Mouse (Mus musculus): ENCODE measurements at regions not wholly inside any gene's neighbourhood (a gene's known extent, or its start where the extent isn't known, plus 50 kb on each side); places are given as distances from the start of the nearest gene placed in this dataset.

DNA sequence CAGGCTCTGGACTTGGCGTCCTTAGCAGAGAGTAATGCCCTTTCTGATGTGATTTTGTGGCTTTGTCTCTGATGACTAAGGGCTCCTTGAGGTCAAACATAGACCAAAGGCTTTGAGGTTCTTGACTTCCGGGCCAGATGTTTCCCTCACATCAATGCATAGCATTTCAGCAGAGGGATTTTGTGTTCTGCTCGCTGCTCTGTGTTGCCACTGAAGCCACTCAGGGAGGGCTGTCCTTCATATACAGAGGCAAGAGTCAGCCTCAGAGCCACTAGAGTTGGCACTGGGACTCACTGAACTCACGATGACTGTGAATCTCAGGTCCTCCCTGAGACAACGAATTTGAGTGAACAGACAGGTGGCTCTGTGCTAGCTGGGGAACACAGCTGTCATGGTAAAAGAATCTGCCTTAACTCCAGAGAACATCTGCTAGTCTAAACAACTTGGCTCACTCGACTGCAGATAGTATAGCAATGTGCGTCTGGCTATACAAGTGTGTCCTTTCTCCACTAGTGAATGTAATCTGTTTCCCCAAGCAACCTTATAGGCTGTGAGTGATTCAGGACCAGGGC lies 74.3 kb downstream of the Gp2 start:
- WGBS, result 82% methylated on average over 7 of the region's 7 CpGs
- Histone ChIP-seq H3K4me1 (peaks cover 4% of the 10 kb centered on the region), H3K27me3 (no peaks in the 10 kb centered on the region), H3K4me2 (replicated peaks) (no peak overlapping the region), H3K27ac (replicated peaks) (no peak overlapping the region), H3K36me3 (no peaks in the 10 kb centered on the region), H3K4me3 (no peak overlapping the region), H3K9me3 (no peaks in the 10 kb centered on the region), H3K9ac (replicated peaks) (no peak overlapping the region)
- no peak for ATAC-seq (ENCODE audit: low FRiP score, low read depth)

DNA sequence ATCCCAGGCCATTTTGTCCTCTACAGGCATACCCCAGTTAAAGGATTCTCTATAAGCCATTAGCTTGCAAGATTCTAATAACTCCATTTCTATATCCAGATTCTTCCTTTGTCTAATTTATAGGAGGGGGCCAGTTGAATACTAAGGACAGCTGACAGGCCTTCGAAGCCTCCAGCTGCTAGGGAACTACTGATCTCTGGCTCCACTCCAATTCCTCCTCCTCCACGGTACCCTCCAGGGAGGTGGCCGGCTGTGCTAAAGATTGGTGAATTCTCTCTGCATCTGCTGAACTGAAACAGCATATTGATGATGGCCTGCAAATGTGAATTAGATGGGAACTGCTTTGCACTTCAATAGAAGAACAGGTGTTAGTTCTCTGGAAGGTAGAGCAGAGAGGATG lies 79.2 kb downstream of the Gp2 start:
- Histone ChIP-seq H3K4me1 (peaks cover 12% of the 10 kb centered on the region), H3K9me3 (no peaks in the 10 kb centered on the region), H3K27me3 (no peaks in the 10 kb centered on the region), H3K36me3 (no peaks in the 10 kb centered on the region), H3K4me3 (no peak overlapping the region), H3K9ac (replicated peaks) (no peak overlapping the region), H3K27ac (replicated peaks) (peak overlapping the region; percentile 47), H3K4me2 (replicated peaks) (no peak overlapping the region)
- ATAC-seq (ENCODE audit: low FRiP score, low read depth), result peak; percentile 65; the same call in 1 of the 2 replicates
- WGBS, result 53% methylated on average over 3 of the region's 3 CpGs

DNA sequence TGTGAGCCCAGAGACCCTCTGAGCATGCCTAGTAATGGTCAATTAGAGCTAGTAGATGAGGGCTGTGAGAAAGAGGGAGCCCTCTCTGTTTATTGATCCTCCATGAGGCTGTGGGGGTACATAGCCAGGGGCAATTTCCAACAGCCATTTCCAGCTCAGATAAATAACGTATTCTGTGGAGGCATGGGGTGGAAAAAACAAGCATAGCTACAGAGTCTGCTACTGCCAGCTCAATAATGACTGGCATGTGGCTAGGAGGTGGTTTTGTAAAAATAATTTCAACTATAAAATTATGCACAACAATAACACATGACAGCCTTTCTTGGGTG lies 94.9 kb downstream of the Gp2 start:
- no peaks in the 10 kb centered on the region for H3K27me3 ChIP-seq
- no peaks in the 10 kb centered on the region for H3K36me3 ChIP-seq
- peak overlapping the region; percentile 46 for H3K27ac ChIP-seq (replicated peaks)
- H3K4me2 ChIP-seq (replicated peaks), result no peak overlapping the region
- peaks cover 17% of the 10 kb centered on the region for H3K4me1 ChIP-seq
- H3K9ac ChIP-seq (replicated peaks), result no peak overlapping the region
- H3K9me3 ChIP-seq, result no peaks in the 10 kb centered on the region
- peak; percentile 91; the same call in 1 of the 2 replicates for ATAC-seq (ENCODE audit: low FRiP score, low read depth)
- no peak overlapping the region for H3K4me3 ChIP-seq
- WGBS, result 61% methylated on average over 1 of the region's 1 CpGs

- ATAC-seq (ENCODE audit: low FRiP score, low read depth), result peak; percentile 89
- H3K9ac ChIP-seq (replicated peaks), result no peak overlapping the region
- no peaks in the 10 kb centered on the region for H3K9me3 ChIP-seq
- no peaks in the 10 kb centered on the region for H3K27me3 ChIP-seq
- H3K36me3 ChIP-seq, result no peaks in the 10 kb centered on the region
- WGBS, result 38% methylated on average over 5 of the region's 5 CpGs
- H3K4me1 ChIP-seq, result peaks cover 17% of the 10 kb centered on the region
- H3K4me3 ChIP-seq, result no peak overlapping the region
- H3K4me2 ChIP-seq (replicated peaks), result no peak overlapping the region
- peak overlapping the region; percentile 46 for H3K27ac ChIP-seq (replicated peaks)
Measured at GRCm38 (mm10) chr7:119363552-119364267, 95.4 kb downstream of the Gp2 start.

GRCm38 (mm10) chr7:119357338-119357737 lies 101.7 kb downstream of the Gp2 start:
- H3K27me3 ChIP-seq, result no peaks in the 10 kb centered on the region
- H3K9me3 ChIP-seq, result no peaks in the 10 kb centered on the region
- H3K4me1 ChIP-seq, result peaks cover 8% of the 10 kb centered on the region; the same call in 1 of the 2 replicates
- peak overlapping the region; percentile 49; the same call in 1 of the 2 replicates for H3K27ac ChIP-seq (replicated peaks)
- no peak overlapping the region for H3K9ac ChIP-seq (replicated peaks)
- H3K36me3 ChIP-seq, result no peaks in the 10 kb centered on the region
- H3K4me2 ChIP-seq (replicated peaks), result no peak overlapping the region
- no peak for ATAC-seq (ENCODE audit: low FRiP score, low read depth)
- 62% methylated on average over 3 of the region's 3 CpGs for WGBS
- no peak overlapping the region for H3K4me3 ChIP-seq

DNA sequence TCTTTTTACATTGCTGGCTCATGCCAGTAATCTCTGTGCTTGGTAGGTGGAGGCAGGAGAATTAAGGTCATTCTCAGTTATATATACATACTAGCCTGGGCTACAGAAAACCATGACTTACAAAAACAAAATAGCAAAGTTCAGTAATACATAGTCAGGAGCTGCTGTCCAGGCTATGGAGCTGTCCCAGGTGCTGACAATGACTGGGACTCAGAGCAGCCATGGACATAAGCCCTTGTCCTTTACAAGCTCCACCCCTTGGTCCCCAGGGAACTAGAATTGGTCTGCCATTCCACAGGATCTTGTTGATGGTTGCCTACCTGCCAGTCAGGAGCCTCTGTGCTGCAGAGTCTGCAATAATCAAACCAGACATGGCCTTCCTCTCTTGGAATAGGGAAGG lies 102.8 kb downstream of the Gp2 start:
- no peaks in the 10 kb centered on the region for H3K9me3 ChIP-seq
- H3K27me3 ChIP-seq, result no peaks in the 10 kb centered on the region
- no peak overlapping the region for H3K4me3 ChIP-seq
- ATAC-seq (ENCODE audit: low FRiP score, low read depth), result no peak
- no peak overlapping the region for H3K9ac ChIP-seq (replicated peaks)
- H3K27ac ChIP-seq (replicated peaks), result no peak overlapping the region
- no peak overlapping the region for H3K4me2 ChIP-seq (replicated peaks)
- peaks cover 8% of the 10 kb centered on the region; the same call in 1 of the 2 replicates for H3K4me1 ChIP-seq
- no peaks in the 10 kb centered on the region for H3K36me3 ChIP-seq

- Histone ChIP-seq H3K4me3 (no peak overlapping the region), H3K4me2 (replicated peaks) (no peak overlapping the region), H3K9me3 (no peaks in the 10 kb centered on the region), H3K4me1 (peaks cover 6% of the 10 kb centered on the region; the same call in 1 of the 2 replicates), H3K9ac (replicated peaks) (no peak overlapping the region), H3K27ac (replicated peaks) (no peak overlapping the region), H3K27me3 (no peaks in the 10 kb centered on the region), H3K36me3 (no peaks in the 10 kb centered on the region)
- ATAC-seq (ENCODE audit: low FRiP score, low read depth), result no peak
- 87% methylated on average over 12 of the region's 12 CpGs for WGBS
Measured at GRCm38 (mm10) chr7:119352571-119352970, 106.5 kb downstream of the Gp2 start.

DNA sequence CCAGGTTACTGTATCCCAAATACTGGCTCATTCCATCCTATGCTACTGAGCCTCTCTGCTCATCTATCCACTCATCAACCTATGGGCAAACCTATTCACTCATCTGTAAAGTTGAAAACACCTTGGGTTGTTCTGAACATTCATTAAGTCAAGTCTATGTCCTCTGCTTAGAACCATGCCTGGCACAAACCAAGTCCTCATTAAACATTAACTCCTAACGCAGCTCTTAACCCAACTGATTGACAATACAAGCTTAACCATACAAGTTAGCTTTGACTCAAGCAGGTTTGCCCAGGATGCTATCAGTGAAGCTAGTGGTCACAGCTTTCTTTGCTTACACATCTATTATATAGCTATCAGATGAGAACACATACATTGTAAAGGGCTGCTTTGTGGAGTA lies 108.4 kb downstream of the Gp2 start:
- whole genome bisulfite sequencing, result 91% methylated on average over 1 of the region's 1 CpGs
- no peak for ATAC-seq (ENCODE audit: low FRiP score, low read depth)
- Histone ChIP-seq H3K9ac (replicated peaks) (no peak overlapping the region), H3K9me3 (no peaks in the 10 kb centered on the region), H3K4me2 (replicated peaks) (no peak overlapping the region), H3K27me3 (no peaks in the 10 kb centered on the region), H3K4me1 (no peaks in the 10 kb centered on the region), H3K27ac (replicated peaks) (no peak overlapping the region), H3K36me3 (no peaks in the 10 kb centered on the region), H3K4me3 (no peak overlapping the region)

- no peak for ATAC-seq (ENCODE audit: low FRiP score, low read depth)
- no peak overlapping the region for H3K4me2 ChIP-seq (replicated peaks)
- no peaks in the 10 kb centered on the region for H3K4me1 ChIP-seq
- no peaks in the 10 kb centered on the region for H3K9me3 ChIP-seq
- no peak overlapping the region for H3K27ac ChIP-seq (replicated peaks)
- H3K4me3 ChIP-seq, result no peak overlapping the region
- H3K9ac ChIP-seq (replicated peaks), result no peak overlapping the region
- no peaks in the 10 kb centered on the region for H3K27me3 ChIP-seq
- H3K36me3 ChIP-seq, result no peaks in the 10 kb centered on the region
- WGBS, result 82% methylated on average over 1 of the region's 1 CpGs
Measured at GRCm38 (mm10) chr7:119343380-119343779, 115.7 kb downstream of the Gp2 start.

DNA sequence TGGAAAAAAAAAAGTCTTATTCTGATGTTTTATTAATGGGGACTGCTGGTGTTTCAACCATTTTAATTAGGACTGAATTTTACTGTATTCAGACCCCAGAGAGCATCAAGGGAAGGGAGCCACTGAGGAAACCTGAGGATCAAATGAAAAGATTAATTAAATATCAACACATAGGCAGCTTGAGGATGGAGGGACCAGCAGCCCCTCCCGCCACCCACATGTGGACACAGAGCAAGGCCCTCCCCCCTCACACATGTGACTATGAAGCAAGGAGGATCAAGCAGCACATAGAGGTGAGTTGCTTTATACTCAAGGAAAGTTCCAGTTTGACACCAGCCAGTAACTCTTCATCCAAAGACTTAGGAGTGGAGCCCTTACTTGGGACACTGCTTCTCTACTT lies 126.0 kb downstream of the Gp2 start:
- H3K4me2 ChIP-seq (replicated peaks), result no peak overlapping the region
- H3K27ac ChIP-seq (replicated peaks), result no peak overlapping the region
- no peak overlapping the region for H3K9ac ChIP-seq (replicated peaks)
- no peaks in the 10 kb centered on the region for H3K9me3 ChIP-seq
- no peak for ATAC-seq (ENCODE audit: low FRiP score, low read depth)
- H3K4me1 ChIP-seq, result peaks cover 9% of the 10 kb centered on the region; the same call in 1 of the 2 replicates
- WGBS, result 79% methylated on average over 1 of the region's 1 CpGs
- H3K36me3 ChIP-seq, result no peaks in the 10 kb centered on the region
- H3K27me3 ChIP-seq, result 0 out of 2 replicates have a peak, but pooled peaks cover 3% of the 10 kb centered on the region
- no peak overlapping the region for H3K4me3 ChIP-seq

DNA sequence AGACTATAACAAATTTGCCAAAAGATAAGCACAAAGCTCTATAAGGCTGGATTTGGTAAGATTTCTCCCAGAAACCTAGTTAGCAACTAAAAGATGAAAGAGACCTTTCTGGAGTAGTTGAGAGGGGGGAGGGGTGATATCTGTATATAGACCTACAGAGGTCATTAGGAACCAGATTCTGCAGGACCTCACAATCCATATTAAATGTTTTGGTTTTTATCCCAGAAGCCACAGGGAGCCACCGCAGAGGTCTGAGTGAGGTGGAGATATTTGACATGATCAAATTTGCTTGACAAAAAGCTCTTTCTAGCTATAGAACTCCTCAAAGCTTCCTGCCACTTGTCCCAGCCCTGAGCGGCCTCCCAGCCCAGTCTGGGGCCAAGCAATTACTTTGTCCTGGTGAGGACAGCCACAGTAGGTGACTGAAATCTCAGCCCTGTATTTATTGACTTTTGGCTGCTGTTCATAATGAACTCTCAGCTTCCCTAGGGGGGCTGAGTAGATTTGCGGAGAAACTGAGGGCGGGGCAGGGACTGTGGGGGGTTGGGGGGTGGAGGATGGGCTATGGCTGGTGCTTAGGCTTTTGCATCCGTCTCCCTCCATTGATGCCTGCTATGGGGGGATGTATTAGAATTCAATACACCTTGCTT lies 128.5 kb downstream of the Gp2 start:
- Histone ChIP-seq H3K27ac (replicated peaks) (no peak overlapping the region; the same call in 1 of the 2 replicates), H3K4me2 (replicated peaks) (no peak overlapping the region), H3K9ac (replicated peaks) (no peak overlapping the region), H3K9me3 (no peaks in the 10 kb centered on the region), H3K4me3 (no peak overlapping the region), H3K4me1 (peaks cover 9% of the 10 kb centered on the region; the same call in 1 of the 2 replicates), H3K36me3 (no peaks in the 10 kb centered on the region), H3K27me3 (0 out of 2 replicates have a peak, but pooled peaks cover 3% of the 10 kb centered on the region)
- peak; percentile 84 for ATAC-seq (ENCODE audit: low FRiP score, low read depth)
- 0% methylated on average over 5 of the region's 5 CpGs for WGBS

GRCm38 (mm10) chr7:119296307-119296706 lies 111.9 kb upstream of the Gpr139 start:
- Histone ChIP-seq H3K4me3 (no peak overlapping the region), H3K9me3 (no peaks in the 10 kb centered on the region), H3K27ac (replicated peaks) (no peak overlapping the region), H3K4me1 (no peaks in the 10 kb centered on the region), H3K36me3 (no peaks in the 10 kb centered on the region), H3K9ac (replicated peaks) (no peak overlapping the region), H3K27me3 (no peaks in the 10 kb centered on the region), H3K4me2 (replicated peaks) (no peak overlapping the region)
- no peak for ATAC-seq (ENCODE audit: low FRiP score, low read depth)
- 80% methylated on average over 2 of the region's 4 CpGs for WGBS

Measured in midbrain, embryonic 12.5 days (tissue).